Comparison of ENCODE assay signal across 25 mouse cellular contexts in the genomic region with DNA sequence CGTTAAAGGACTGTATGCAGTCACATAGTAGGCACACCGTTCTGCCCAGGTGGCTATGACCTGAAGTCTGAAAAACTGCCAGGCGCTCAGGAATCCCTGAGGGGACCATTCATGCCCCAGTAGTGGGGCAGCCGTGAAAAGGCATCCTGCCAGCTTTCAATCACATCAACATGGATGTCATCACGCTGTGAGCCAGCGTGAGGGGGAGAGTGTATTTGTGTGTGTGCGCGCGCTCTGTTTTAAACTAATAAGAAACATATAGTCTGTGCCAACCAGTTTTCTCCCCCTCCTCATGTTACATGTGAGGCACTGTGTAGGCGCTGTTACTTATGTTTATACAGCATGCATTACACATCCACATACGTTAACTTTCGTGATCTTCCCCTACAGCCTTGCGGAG. TPM values are rescaled to one million over a fixed set of nuclear protein-coding genes. Genes with fewer than 3 reads are reported as not detected.
DNase-seq lines count a peak whose midpoint lies in the region; ATAC-seq lines count a peak whose summit lies in the region.
"Had no signal": no experiment of that assay in that cellular context is flagged by ENCODE, and none has a peak within 500 bp of the region (broad histone marks: within the 10 kb centered on the region; RNA-seq: fewer than 3 reads in every experiment).

No protein-coding gene starts in this region.

- H3K9me3 ChIP-seq in heart, embryonic 12.5 days (replicated peaks), result 0 out of 2 replicates have a peak, but pooled peaks cover under 1% of the 10 kb centered on the region
- H3K9me3 ChIP-seq in neural tube, embryonic 13.5 days, result no peaks in the 10 kb centered on the region
- no peaks in the 10 kb centered on the region for H3K9me3 ChIP-seq in forebrain, embryonic 15.5 days
- H3K9me3 ChIP-seq in kidney, embryonic 14.5 days (ENCODE audit: control insufficient read depth, low read length), result no peaks in the 10 kb centered on the region
- H3K9me3 ChIP-seq: heart, embryonic 10.5 days; limb, embryonic 10.5 days; liver, embryonic 15.5 days; lung, embryonic 15.5 days; neural tube, embryonic 12.5 days had no signal

- H3K27ac ChIP-seq in heart, embryonic 12.5 days (ENCODE audit: poor library complexity, severe bottlenecking), result no peak overlapping the region
- peak overlapping the region; percentile 52 for H3K27ac ChIP-seq in neural tube, embryonic 13.5 days (replicated peaks)
- H3K27ac ChIP-seq in forebrain, embryonic 15.5 days (replicated peaks), result 0 out of 2 replicates have a peak overlapping the region, but pooled peaks have one; percentile 32
- no peak overlapping the region for H3K27ac ChIP-seq in kidney, embryonic 14.5 days (ENCODE audit: low read depth, low read length)
- H3K27ac ChIP-seq: heart, embryonic 10.5 days; kidney, postnatal 0 days; limb, embryonic 10.5 days; liver, embryonic 15.5 days; lung, embryonic 15.5 days; neural tube, embryonic 12.5 days had no signal

- 78% methylated on average over 13 of the region's 13 CpGs for WGBS in heart, embryonic 12.5 days
- WGBS in neural tube, embryonic 13.5 days, result 61% methylated on average over 13 of the region's 13 CpGs
- WGBS in forebrain, embryonic 15.5 days, result 43% methylated on average over 13 of the region's 13 CpGs
- 76% methylated on average over 13 of the region's 13 CpGs for WGBS in kidney, embryonic 14.5 days

- H3K9ac ChIP-seq in heart, embryonic 12.5 days, result no peak overlapping the region
- 0 out of 2 replicates have a peak overlapping the region, but pooled peaks have one; percentile 22 for H3K9ac ChIP-seq in neural tube, embryonic 13.5 days
- no peak overlapping the region for H3K9ac ChIP-seq in forebrain, embryonic 15.5 days (replicated peaks)
- H3K9ac ChIP-seq in kidney, embryonic 14.5 days (ENCODE audit: low read depth, low read length), result no peak overlapping the region
- H3K9ac ChIP-seq: liver, embryonic 15.5 days; lung, embryonic 15.5 days; neural tube, embryonic 12.5 days had no signal

- H3K4me3 ChIP-seq in heart, embryonic 12.5 days, result no peak overlapping the region
- H3K4me3 ChIP-seq in neural tube, embryonic 13.5 days, result no peak overlapping the region
- H3K4me3 ChIP-seq in forebrain, embryonic 15.5 days, result no peak overlapping the region
- no peak overlapping the region for H3K4me3 ChIP-seq in kidney, embryonic 14.5 days (ENCODE audit: low read length)
- H3K4me3 ChIP-seq: gastrocnemius, adult 2 months; heart, embryonic 10.5 days; left cerebral cortex, adult 2 months; limb, embryonic 10.5 days; liver, embryonic 15.5 days; lung, embryonic 15.5 days; megakaryocyte, embryonic 14.5 days; neural tube, embryonic 12.5 days had no signal

- DNase-seq in heart, adult 11 months, result peak; percentile 87
- no peak for DNase-seq in neural tube, embryonic 10.5 days (ENCODE audit: extremely low spot score, low spot score)
- DNase-seq in right cerebral cortex, postnatal 25 days, result no peak
- DNase-seq: adrenal gland, postnatal 14 days; cerebellum, adult 8-10 months; cerebellum, postnatal 36 days; embryo, embryonic 11 days; gastrocnemius, adult 2 months; kidney, adult 11 months; liver; lung, postnatal 36 days; right cerebral cortex, postnatal 4 days; thymus, postnatal 14 days had no signal

- H3K4me2 ChIP-seq in heart, embryonic 12.5 days, result no peak overlapping the region
- no peak overlapping the region for H3K4me2 ChIP-seq in neural tube, embryonic 13.5 days
- H3K4me2 ChIP-seq in forebrain, embryonic 15.5 days (replicated peaks), result no peak overlapping the region
- H3K4me2 ChIP-seq in kidney, embryonic 14.5 days (replicated peaks; ENCODE audit: low read depth, low read length), result no peak overlapping the region
- H3K4me2 ChIP-seq: liver, embryonic 15.5 days; lung, embryonic 15.5 days; neural tube, embryonic 12.5 days had no signal

- ATAC-seq in heart, embryonic 12.5 days (ENCODE audit: insufficient number of reproducible peaks, low FRiP score), result no peak
- ATAC-seq in neural tube, embryonic 13.5 days (ENCODE audit: low read depth), result no peak
- peak; percentile 33 for ATAC-seq in forebrain, embryonic 15.5 days (replicated peaks)
- no peak for ATAC-seq in kidney, embryonic 14.5 days (ENCODE audit: low FRiP score, low TSS enrichment)

- no peaks in the 10 kb centered on the region for H3K27me3 ChIP-seq in heart, embryonic 12.5 days (replicated peaks)
- H3K27me3 ChIP-seq in neural tube, embryonic 13.5 days, result no peaks in the 10 kb centered on the region
- no peaks in the 10 kb centered on the region for H3K27me3 ChIP-seq in forebrain, embryonic 15.5 days
- H3K27me3 ChIP-seq in kidney, embryonic 14.5 days (ENCODE audit: control insufficient read depth, insufficient read depth, low read length), result no peaks in the 10 kb centered on the region
- H3K27me3 ChIP-seq: lung, embryonic 15.5 days; neural tube, embryonic 12.5 days had no signal

- H3K36me3 ChIP-seq in heart, embryonic 12.5 days, result no peaks in the 10 kb centered on the region
- 0 out of 2 replicates have a peak, but pooled peaks cover 1% of the 10 kb centered on the region for H3K36me3 ChIP-seq in neural tube, embryonic 13.5 days
- no peaks in the 10 kb centered on the region for H3K36me3 ChIP-seq in forebrain, embryonic 15.5 days
- no peaks in the 10 kb centered on the region for H3K36me3 ChIP-seq in kidney, embryonic 14.5 days (ENCODE audit: control insufficient read depth, insufficient read depth, low read length)
- H3K36me3 ChIP-seq: heart, embryonic 10.5 days; limb, embryonic 10.5 days; liver, embryonic 15.5 days; lung, embryonic 15.5 days; neural tube, embryonic 12.5 days had no signal

- H3K4me1 ChIP-seq in heart, embryonic 12.5 days (replicated peaks), result peaks cover 31% of the 10 kb centered on the region
- peaks cover 59% of the 10 kb centered on the region for H3K4me1 ChIP-seq in neural tube, embryonic 13.5 days (replicated peaks)
- peaks cover 29% of the 10 kb centered on the region for H3K4me1 ChIP-seq in forebrain, embryonic 15.5 days
- peaks cover 18% of the 10 kb centered on the region for H3K4me1 ChIP-seq in kidney, embryonic 14.5 days (ENCODE audit: control insufficient read depth, insufficient read depth, low read length)

RNA-seq across cellular contexts. Expression of a gene that starts 10.9 kb away (rescaled TPM):
- 8.2 and 8.8 TPM in 2 replicates for polyA plus RNA-seq in heart, embryonic 12.5 days (2016; fragmentation: Nextera tagmentation; extraction: Ambion mirVana)
- polyA plus RNA-seq in neural tube, embryonic 13.5 days (2015; fragmentation: Nextera tagmentation; extraction: Ambion mirVana), result 59.2 and 65.0 TPM in 2 replicates
- polyA plus RNA-seq in forebrain, embryonic 15.5 days (2015; fragmentation: Nextera tagmentation; extraction: Ambion mirVana), result 20.2 and 21.3 TPM in 2 replicates
- 5.4 and 5.5 TPM in 2 replicates for polyA plus RNA-seq in kidney, embryonic 14.5 days (2014; fragmentation: Nextera tagmentation; extraction: Ambion mirVana)

Comparison
In these comparisons a context has a peak if more than half of its experiments do, and no peak if none do; other contexts are left out.
1. H3K27ac ChIP-seq: peak in neural tube, embryonic 13.5 days (single experiment) and forebrain, embryonic 15.5 days (single experiment); none in heart, embryonic 12.5 days (single experiment) and kidney, embryonic 14.5 days (single experiment).